Mouse (Mus musculus): ENCODE data around the gene Il1r1.
A peak's percentile ranks its signal among the peaks of the same experiment; 100 is the strongest.

GRCm38 (mm10) chr1:40293891-40294290 is 69.0 kb downstream of the Il1r1 start:
- TF ChIP-seq POLR2A (IDR thresholded peaks at IDR 0.05; ENCODE audit: borderline replicate concordance, low read depth, low read length) (no peak), CTCF (IDR thresholded peaks at IDR 0.05; ENCODE audit: low read depth, low read length) (peak; percentile 48)

All from bone marrow macrophage, adult 2 months (primary cell).